Mouse (Mus musculus) liver (tissue): ENCODE results near the gene Abhd17a.
"Not testable (repeated sequence)": the region's sequence is repeated elsewhere in the genome, so short reads cannot be mapped to it uniquely, and the experiment has no call there.

ENCODE experiments used
- DNase-seq: peaks from one replicate; pipeline ENCODE4 v3.0.0-alpha.2; 2020; ENCODE audit warnings: mixed read lengths

Abhd17a gene

DNA sequence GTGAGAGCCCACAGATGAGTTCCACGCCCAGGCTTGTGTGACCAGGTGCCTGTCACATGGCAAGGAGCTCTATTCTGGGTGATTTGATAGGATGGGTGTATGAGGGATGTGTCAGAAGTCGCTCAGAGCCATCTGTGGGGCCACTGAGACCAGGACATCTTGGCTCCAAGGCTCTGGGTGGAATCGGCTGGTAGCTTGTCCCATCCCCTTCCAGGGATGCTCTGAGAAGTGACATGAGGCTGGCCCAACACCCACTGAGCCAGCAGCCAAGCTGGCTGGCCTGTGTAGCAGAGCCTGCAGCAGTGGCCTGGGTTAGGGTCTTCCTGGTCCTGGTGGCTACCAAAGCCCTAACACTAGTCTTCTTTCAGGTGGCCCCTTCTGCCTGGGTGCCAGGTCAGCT lies 18.3 kb upstream of the Abhd17a start:
- DNase-seq: no peak

DNA sequence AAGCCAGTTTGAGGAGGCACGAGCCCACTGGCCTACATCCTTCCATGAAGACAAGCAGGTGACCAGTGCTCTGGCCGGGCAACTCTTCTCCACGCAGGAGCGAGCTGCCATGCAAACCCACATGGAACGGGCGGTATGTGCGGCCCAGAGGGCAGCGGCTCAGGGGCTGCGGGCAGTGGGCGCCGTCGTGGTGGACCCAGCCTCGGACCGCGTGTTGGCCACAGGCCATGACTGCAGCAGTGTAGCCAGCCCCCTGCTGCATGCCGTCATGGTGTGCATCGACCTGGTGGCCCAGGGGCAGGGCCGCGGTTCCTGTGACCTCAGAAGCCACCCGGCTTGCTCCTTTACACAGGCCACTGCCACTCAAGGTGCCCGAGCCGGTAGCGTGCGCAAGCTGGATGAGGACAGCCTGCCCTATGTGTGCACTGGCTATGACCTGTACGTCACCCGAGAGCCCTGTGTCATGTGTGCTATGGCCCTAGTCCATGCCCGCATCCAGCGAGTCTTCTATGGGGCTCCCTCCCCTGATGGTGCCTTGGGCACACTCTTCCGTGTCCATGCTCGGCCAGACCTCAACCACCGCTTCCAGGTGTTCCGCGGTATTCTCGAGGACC lies 16.7 kb upstream of the Abhd17a start:
- no peak for DNase-seq

DNA sequence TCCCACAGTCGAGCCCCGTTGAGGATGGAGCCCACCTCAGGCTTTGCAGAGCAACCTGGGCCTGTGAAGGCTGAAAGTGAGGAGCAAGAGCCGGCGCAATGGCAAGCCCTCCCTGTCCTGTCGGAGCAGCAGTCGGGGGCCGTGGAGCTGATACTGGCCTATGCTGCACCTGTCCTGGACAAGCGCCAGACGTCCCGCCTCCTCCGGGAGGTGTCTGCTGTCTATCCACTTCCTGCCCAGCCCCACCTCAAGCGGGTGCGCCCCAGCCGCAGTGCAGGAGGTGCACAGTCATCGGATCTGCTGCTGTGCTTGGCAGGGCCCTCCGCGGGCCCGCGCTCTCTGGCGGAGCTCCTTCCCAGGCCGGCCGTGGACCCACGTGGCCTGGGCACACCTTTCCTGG lies 16.2 kb upstream of the Abhd17a start:
- peak; percentile 65 for DNase-seq

DNA sequence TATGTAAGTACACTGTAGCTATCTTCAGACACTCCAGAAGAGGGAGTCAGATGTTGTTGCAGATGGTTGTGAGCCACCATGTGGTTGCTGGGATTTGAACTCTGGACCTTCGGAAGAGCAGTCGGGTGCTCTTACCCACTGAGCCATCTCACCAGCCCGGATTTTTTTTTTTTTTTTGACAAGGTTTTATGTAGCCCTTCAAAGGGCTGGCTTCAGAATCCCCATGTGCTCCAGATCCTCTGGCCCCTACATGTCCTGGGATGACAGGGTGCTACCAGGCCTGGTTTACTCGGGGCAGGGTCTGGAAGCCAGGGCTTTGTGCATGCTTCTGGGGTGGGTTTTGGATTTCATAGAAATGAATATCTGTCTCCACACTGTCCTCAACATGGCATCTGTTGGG lies 15.6 kb upstream of the Abhd17a start, which contains the start of gene Gm49322:
Gene Gm49322 (plus strand): TSS at position 301 of the 400 bp plus-strand sequence.
- not testable (repeated sequence) for DNase-seq

DNA sequence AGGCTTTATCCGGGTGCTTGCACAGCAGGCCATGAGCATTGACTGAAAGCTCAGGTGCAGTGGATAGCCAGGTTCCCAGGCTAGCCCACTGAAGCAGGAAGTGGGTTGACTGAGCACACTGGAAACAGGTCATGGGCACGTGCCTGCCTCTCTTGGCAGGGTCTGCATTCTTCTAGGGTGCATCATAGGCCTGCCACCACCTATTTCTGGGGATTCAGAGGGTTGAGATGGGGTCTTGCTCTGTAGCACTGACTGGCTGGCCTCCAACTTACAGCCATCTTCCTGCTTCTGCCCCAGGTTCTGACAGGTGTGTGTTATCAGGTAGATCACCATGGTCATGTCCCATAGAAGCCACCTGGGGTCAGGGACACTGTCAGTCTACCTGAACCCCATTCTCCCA lies 14.8 kb upstream of the Abhd17a start:
- DNase-seq: no peak

DNA sequence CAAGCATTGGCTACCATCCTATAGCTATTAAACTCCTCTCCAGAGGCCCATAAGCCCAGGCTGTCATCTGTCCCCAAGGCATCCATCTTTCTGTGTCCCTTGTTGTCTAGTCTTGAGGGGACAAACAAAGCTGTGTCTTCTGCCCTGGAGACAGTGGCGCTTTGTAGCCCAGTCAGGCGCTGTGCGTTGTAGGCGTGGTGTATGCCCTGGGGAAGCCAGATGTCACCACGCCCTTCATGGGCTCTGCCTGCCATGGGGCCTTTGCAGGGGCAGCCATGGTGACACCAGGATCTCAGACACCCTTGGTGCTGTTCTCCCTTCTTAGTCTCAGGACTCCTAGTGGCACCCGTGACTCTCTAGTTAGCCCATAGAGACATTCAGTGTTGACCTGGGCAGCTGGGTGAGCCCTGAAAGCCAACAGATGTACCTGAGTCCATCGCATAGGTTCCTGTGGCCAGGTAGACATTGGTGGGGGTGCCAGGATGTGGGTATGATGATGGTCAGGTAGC lies 13.9 kb upstream of the Abhd17a start:
- peak; percentile 91 for DNase-seq

DNA sequence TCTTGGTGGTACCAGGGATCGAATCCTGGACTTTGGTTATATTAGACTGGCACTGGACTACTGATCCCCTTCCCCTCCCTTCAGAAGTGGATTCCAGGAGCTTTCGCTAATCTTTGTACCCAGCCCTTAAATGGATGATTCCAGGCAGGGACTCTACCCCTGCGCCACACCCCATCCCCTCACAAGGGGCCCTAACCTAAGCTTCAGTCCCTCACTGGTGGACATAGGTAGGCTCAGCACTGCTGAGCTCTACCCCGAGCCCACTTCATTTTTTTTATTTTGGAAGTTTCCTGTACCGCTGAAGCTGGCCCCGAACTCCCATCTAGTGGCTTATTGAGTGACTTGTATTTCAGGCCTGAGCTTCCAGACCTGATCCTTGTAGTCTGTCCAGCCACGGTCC lies 13.2 kb upstream of the Abhd17a start:
- DNase-seq: peak; percentile 37

DNA sequence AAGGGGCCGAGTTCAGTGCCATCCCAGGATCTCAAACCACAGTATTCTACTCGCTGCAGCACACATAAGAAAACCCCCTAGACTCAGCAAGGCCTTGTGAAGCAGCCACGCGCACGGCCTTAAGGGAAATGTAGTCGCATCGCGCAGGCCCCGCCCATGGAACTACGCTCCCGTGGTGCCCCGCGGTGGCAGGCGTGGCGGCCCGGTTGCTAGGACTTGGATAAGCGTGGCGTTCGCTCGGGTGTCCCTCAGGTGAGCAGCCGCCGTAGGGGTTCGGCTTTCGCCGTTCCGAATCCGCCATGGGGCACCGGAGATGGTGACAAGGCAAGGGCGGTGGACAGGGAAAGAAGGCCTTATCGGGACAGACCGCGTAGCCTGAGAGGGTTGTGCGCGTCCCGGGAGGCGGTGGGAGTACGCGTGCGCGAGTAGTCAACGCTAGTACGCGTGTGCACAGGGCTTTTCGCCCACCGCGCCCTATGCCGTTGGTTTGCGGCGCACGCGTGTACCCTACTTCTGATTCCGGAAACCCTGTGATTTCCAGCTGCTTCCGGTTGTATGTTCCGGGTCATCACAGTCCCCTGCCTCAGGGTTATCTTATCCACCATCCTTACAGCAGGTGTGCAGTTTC lies 12.7 kb upstream of the Abhd17a start, which contains the start of the genes Scamp4 and Adat3:
Gene Scamp4 (plus strand): TSS at position 175 of the 628 bp plus-strand sequence.
Gene Adat3 (plus strand): TSS at position 183 of the 628 bp plus-strand sequence.
- DNase-seq: peak; percentile 96

DNA sequence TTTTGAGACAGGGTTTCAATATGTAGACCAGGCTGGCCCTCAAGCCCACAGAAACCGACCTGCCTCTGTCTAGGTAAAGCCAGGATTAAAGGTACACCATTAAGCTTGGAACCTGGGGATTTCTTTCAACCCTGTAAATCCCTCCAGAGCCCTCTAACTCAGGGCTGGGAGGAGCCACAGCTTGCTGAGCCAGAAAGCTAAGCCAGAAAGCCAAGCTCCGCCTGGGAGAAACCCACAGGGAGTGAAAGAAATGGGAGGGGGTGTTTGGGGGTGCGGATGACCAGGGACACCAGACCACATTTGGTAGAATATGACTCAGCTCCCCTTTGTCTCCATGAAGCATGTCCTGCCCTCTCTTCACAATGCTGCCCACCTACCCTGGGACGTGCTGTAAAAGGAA lies 6.2 kb upstream of the Abhd17a start:
- DNase-seq: no peak

DNA sequence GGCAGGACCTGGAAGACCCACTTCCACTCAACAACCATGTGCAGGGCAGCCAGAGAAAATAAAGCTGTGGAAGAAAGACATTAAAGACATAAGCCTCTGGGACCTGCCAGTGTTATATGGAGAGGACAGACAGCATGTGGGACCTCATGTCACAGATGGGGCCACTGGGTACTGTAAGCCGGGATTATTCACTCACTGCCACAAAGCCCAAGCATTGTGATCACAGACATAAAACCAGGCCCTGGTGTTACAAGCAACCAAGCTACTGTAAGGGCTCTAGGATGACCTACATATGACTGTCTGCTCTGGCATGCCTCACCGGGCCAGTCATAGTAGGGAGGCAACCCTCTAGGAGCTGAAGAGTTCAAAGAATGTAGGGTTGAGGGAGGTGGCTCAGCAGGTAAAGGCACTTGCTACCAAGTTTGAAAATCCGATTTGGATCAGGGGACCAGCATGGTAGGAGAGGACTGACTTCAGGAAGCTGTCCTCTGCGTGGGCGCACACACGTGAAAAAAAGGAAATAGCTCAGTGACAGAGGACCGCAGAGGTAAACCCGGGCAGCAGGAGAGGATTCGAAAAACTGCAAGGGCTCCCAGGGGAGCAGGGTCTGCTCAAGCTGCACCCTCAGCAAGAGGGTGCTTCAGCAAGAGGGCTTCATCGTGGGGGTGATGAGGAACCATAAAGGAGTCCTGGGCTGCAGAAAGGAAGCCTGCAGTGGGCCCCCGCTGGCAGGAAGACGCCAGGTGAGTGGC lies 838 bp downstream of the Abhd17a start:
- no peak for DNase-seq

DNA sequence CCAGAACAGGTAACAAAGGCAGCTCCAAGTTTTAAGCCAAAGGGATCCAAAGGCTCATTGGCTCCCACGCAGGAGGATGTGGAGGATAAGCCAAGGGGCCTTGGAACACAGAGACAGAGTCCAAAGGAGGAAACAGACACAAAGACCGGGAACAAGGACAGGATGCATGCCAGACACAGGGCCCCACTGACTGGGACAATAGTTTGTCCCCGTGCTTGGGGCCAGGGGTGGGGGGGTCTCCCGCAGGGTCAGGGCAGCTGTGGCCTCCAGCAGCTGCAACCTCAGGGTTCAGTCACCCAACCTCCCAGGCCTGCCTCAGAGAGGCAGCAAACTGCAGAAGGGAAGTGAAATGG lies 2.9 kb downstream of the Abhd17a start:
- no peak for DNase-seq

DNA sequence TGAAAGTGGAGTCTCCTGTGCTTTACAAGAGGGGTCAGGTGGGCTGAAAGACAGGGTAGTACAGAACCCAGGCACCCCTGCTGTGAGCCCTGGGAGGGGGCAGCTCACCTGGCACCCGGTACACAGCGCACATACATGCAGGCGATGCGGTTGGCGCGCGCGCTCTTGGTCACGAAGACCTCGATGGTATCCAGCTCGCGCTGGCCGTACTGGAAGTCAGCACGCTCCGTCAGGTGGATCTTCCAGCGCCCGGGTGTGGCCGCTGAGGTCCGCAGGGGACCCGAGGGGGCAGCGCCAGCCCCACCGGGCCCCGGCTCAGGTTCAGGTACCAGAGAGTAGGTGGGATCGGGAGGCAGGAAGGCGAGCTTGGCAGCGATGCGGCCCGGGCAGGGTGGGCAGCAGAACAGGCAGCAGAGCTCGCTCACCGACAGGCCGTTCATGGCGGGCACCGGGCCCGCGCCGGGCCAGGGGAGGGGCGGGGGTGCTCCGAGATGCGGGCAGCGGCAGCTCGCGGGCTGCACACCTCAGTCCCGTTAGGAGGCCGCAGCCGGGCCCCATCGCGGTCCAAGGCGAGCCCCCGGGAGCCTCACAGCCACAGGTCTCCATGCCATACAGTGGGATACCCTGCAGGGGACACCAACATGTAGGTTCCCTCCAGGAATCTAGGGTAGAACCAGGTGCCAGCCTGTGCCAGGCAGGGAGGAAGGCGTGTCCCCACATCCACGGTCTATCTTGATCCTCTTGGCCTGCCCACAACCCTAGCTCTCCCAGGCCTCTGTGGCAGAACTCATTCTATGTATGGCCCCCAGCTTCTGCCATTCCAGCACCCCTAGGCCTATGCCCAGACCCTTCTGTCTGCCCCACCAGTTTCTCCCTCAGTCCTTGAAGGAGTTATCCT lies 3.5 kb downstream of the Abhd17a start:
- no peak for DNase-seq

DNA sequence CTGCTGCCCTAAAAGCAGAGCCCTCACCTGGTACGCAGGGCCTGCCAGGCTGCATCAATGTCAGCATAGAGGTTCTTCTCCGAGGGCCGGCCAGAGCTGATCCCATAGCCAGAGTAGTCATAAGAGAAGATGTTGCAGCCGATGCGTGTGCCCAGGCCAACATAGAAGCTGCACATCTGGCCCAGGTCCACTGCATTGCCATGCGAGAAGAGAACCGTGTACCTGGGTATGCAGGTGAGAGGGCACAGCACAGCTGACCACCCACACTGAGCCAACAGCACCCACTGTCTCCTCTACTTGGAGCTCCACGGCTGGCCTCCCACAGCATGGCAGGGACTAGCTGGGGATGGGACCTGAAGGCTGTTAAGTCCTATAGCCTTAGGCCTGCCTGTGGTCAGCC lies 4.6 kb downstream of the Abhd17a start:
- DNase-seq: no peak

DNA sequence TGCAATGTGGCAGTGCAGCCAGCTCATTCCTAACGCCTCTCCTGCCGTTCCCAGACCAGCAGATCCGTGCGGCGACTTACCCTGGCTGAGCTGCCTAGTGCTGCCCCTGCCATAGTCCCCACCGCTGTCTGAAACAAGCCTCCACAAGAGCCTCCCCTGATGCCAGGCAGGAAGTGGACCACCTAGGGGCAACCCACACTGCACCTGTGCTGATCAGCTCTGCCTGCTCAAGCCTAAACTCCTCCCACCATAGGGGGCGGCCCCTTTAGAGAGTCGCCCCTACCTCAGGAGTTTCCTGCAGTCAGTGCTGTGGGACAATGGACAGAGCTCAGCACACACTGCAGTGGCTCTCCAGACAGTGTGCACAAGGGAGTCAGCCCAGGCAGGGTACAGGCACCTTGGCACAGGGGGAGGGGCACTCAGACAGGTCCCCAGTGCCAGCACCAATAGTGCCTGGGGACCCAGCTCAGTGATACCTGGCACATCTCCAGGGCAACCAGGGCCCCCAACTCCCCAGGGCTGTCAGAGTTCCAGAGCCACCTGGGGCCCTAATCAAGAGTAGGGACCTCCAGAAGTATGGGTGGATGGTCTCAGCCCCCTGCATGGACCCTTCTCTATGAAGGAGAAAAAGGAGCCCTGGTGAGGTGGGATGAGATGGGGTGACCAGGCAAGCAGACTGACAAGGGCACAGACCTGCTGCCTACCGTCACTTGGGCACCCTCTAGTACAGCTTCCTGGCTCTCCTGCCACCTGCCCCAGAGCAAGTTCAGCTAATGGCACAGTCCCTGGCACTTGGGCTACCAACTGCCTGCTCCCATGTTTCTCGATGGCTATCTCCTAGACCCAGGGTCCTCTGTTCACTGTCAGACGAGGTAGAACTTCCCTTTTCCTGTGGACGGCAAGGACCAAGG lies 5.2 kb downstream of the Abhd17a start:
- no peak for DNase-seq

DNA sequence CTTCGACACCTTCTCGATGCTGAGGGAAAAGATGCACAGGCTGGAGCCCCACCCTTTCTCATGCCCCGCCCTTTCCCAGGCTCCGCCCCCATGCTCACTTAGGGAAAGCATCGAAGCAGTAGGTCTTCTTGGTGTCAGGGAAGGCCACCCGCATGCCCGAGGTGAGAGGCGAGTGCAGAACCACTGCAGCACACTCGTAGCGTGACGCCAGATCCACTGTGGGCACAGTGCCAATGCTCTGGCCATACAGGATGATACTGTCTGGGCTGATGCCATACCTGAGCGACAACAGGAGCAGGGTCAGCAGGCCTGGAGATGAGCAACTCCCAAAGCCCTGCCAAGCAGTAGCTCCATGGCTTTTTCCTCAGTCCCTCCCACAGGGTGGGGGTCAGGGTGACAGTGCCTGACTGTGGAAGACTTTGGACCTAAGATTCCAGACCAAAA lies 6.1 kb downstream of the Abhd17a start:
- DNase-seq: peak; percentile 65

DNA sequence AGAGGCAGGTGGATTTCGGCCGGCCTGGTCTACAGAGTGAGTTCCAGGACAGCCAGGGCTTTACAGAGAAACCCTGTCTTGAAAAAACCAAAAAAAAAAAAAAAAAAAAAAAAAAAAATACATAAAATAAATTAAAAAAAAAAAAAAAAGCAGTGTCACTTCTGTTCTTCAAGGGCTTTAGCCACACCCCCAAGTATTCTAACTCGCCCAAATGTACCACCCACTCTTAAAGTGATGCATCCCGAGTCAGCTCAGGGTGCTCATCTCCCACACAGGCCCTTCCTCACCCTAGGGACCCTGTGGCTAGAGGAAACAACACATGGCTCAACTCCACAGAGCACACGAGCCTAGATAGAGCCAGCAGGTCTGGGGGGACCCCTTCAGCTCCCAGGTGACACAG lies 7.1 kb downstream of the Abhd17a start:
- no peak for DNase-seq

DNA sequence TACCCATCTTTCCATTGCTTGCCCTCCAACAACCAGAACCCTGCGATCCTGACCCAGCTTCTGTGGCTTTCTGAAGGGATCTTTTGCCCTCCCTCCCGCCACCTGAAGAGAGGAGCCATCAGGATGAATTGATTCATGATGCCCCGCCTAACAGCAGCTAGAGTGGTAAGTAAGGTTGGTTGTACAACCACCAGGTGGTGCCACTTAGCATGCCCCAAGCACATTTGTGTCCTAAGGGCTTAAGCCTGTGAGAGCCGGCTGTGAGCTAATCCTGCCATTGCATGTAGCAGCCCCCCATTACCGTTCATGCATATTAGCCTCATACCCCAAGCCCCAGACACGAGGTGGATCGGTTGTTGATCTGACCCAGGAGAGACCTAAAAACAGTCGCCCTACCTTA lies 11.2 kb downstream of the Abhd17a start:
- DNase-seq: peak; percentile 87

DNA sequence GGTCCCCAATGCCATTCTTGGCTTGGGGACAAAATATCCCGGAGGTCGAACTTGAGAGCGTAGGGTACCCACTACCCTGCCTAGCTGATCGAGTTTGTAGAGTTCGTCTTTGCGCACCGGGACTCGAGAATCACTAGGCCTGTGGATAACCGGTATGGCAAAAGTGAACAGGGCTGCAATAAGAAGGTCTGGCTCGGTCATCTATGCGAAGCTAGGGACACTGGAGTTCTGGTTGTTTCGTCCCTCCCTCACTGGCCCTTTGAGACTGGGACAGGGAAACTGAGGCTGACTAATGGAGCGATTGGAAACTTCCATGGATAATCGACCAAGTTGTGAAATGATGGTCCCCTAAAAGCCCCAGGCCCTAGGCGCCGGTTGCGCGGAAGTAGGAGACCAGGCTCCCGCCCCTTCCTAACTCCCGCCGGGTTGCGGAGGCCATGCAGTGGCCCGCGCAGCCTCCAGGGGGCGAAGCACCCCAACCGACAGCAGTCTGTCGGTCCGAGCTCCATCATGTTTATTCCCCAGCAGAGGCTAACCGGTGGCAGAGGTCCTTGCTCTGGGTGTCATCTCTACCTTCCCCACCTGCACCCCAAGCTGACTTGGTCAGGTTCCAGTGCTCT lies 11.9 kb downstream of the Abhd17a start:
- peak; percentile 92 for DNase-seq

DNA sequence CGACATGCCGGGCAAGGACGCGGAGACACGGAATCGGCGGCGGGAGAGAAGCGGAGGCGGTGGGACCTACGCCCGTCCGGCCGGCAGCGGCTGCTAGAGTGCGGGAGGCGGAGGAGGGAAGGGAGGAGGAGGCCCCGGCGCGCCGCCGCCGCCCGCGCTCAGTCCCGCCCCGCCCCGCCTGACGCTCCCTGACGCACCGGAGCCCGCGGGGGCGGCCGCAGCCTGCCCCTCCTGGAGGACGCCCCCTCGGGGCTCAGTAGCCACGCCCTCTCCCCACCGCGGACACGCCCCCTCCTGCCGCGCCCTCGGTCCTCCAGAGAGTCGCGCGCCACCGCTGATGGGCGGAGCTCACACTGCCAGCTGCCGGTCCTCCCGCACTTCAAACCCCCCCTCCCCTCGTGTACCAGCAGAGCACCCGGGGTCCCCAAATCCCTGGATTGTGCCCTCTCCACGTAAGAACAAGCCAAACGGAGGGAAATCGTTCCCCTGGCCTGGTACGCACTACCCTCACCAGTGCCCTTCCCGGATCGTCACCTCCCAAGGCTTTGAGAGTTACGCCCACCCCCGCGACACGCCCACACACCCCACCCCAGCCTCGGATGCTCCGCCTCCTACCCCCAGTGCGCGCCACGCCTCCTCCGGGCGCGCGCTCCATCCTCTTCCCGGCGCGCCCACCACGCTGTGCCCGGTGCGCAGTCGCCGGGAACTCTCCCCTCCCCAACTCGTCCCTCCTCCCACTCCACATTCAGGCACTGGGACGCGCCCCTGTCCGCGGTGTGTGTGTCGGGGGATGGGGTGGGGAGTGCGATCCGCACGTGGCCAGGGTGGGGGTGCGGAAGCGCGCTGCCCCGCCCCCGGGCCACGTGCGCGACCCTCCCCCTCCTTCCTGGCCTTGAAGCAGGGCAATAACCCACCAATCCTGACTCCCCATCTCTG lies 12.7 kb downstream of the Abhd17a start, which contains the start of gene Klf16:
Gene Klf16 (minus strand): TSS at position 127 of the 936 bp plus-strand sequence.
- DNase-seq: peak; percentile 99
